Mouse (Mus musculus): ENCODE measurements around the gene Nxph1. TPM values are rescaled to one million over a fixed set of nuclear protein-coding genes. Genes with fewer than 3 reads are reported as not detected.
A peak's percentile ranks its signal among the peaks of the same experiment; 100 is the strongest.

The Nxph1 gene
- total and polyA plus RNA-seq, 3 experiments = not detected

GRCm38 (mm10) chr6:9076463-9076862, 128.2 kb downstream of the Nxph1 start:
- DNase-seq = no peak
- Histone ChIP-seq H3K4me1 (ENCODE audit: control insufficient read depth, insufficient read depth, low read length) (no peaks in the 10 kb centered on the region), H3K79me2 (replicated peaks; ENCODE audit: control insufficient read depth, insufficient read depth, low read length) (no peaks in the 10 kb centered on the region), H3K27me3 (ENCODE audit: control insufficient read depth, insufficient read depth, low read length) (no peaks in the 10 kb centered on the region), H3K9ac (ENCODE audit: low read depth, low read length) (no peak overlapping the region), H3K27ac (no peak overlapping the region), H3K4me3 (no peak overlapping the region), H3K36me3 (ENCODE audit: control insufficient read depth, insufficient read depth, low read length) (no peaks in the 10 kb centered on the region)
- intact Hi-C loops (cut with DNase I) = no loop called here
- WGBS = 56% methylated on average over 2 of the region's 2 CpGs
- TF ChIP-seq EP300 (IDR thresholded peaks at IDR 0.05; ENCODE audit: insufficient read depth, low read depth, low read length) = no peak
- no peak for TF ChIP-seq POLR2A (IDR thresholded peaks at IDR 0.05; ENCODE audit: insufficient read depth, low read depth, low read length)
- no peak for TF ChIP-seq CTCF (IDR thresholded peaks at IDR 0.05)

GRCm38 (mm10) chr6:9077793-9078689, 129.8 kb downstream of the Nxph1 start:
- H3K4me1 ChIP-seq (ENCODE audit: control insufficient read depth, insufficient read depth, low read length) = no peaks in the 10 kb centered on the region
- H3K4me3 ChIP-seq = no peak overlapping the region
- 42% methylated on average over 4 of the region's 4 CpGs for WGBS
- H3K36me3 ChIP-seq (ENCODE audit: control insufficient read depth, insufficient read depth, low read length) = no peaks in the 10 kb centered on the region
- H3K9ac ChIP-seq (ENCODE audit: low read depth, low read length) = no peak overlapping the region
- no peaks in the 10 kb centered on the region for H3K79me2 ChIP-seq (replicated peaks; ENCODE audit: control insufficient read depth, insufficient read depth, low read length)
- H3K27me3 ChIP-seq (ENCODE audit: control insufficient read depth, insufficient read depth, low read length) = no peaks in the 10 kb centered on the region
- no peak for TF ChIP-seq POLR2A (IDR thresholded peaks at IDR 0.05; ENCODE audit: insufficient read depth, low read depth, low read length)
- no peak for TF ChIP-seq EP300 (IDR thresholded peaks at IDR 0.05; ENCODE audit: insufficient read depth, low read depth, low read length)
- no peak for TF ChIP-seq CTCF (IDR thresholded peaks at IDR 0.05)
- intact Hi-C loops (cut with DNase I) = no loop called here
- H3K27ac ChIP-seq = no peak overlapping the region
- DNase-seq = peak in 1 of 2 experiments; percentile 12

- DNase-seq = no peak
- Histone ChIP-seq H3K27ac (no peak overlapping the region), H3K9ac (ENCODE audit: low read depth, low read length) (no peak overlapping the region), H3K36me3 (ENCODE audit: control insufficient read depth, insufficient read depth, low read length) (no peaks in the 10 kb centered on the region), H3K4me3 (no peak overlapping the region), H3K79me2 (replicated peaks; ENCODE audit: control insufficient read depth, insufficient read depth, low read length) (no peaks in the 10 kb centered on the region), H3K27me3 (ENCODE audit: control insufficient read depth, insufficient read depth, low read length) (no peaks in the 10 kb centered on the region), H3K4me1 (ENCODE audit: control insufficient read depth, insufficient read depth, low read length) (no peaks in the 10 kb centered on the region)
- WGBS = 78% methylated on average over 3 of the region's 3 CpGs
- no peak for TF ChIP-seq POLR2A (IDR thresholded peaks at IDR 0.05; ENCODE audit: insufficient read depth, low read depth, low read length)
- no peak for TF ChIP-seq EP300 (IDR thresholded peaks at IDR 0.05; ENCODE audit: insufficient read depth, low read depth, low read length)
- TF ChIP-seq CTCF (IDR thresholded peaks at IDR 0.05) = no peak
- intact Hi-C loops (cut with DNase I) = no loop called here
These were observed 135.6 kb downstream of the Nxph1 start for GRCm38 (mm10) chr6:9083851-9084250.

GRCm38 (mm10) chr6:9097345-9097744, 149.1 kb downstream of the Nxph1 start:
- Histone ChIP-seq H3K9ac (ENCODE audit: low read depth, low read length) (no peak overlapping the region), H3K4me3 (no peak overlapping the region), H3K4me1 (ENCODE audit: control insufficient read depth, insufficient read depth, low read length) (no peaks in the 10 kb centered on the region), H3K27me3 (ENCODE audit: control insufficient read depth, insufficient read depth, low read length) (no peaks in the 10 kb centered on the region), H3K36me3 (ENCODE audit: control insufficient read depth, insufficient read depth, low read length) (no peaks in the 10 kb centered on the region), H3K27ac (no peak overlapping the region), H3K79me2 (replicated peaks; ENCODE audit: control insufficient read depth, insufficient read depth, low read length) (no peaks in the 10 kb centered on the region)
- intact Hi-C loops (cut with DNase I) = no loop called here
- TF ChIP-seq POLR2A (IDR thresholded peaks at IDR 0.05; ENCODE audit: insufficient read depth, low read depth, low read length) (no peak), CTCF (IDR thresholded peaks at IDR 0.05) (no peak), EP300 (IDR thresholded peaks at IDR 0.05; ENCODE audit: insufficient read depth, low read depth, low read length) (no peak)
- no peak for DNase-seq
- WGBS = 72% methylated on average over 2 of the region's 2 CpGs

GRCm38 (mm10) chr6:9107366-9107765, 159.1 kb downstream of the Nxph1 start:
- Histone ChIP-seq H3K36me3 (ENCODE audit: control insufficient read depth, insufficient read depth, low read length) (no peaks in the 10 kb centered on the region), H3K79me2 (replicated peaks; ENCODE audit: control insufficient read depth, insufficient read depth, low read length) (no peaks in the 10 kb centered on the region), H3K9ac (ENCODE audit: low read depth, low read length) (no peak overlapping the region), H3K27me3 (ENCODE audit: control insufficient read depth, insufficient read depth, low read length) (no peaks in the 10 kb centered on the region), H3K4me1 (ENCODE audit: control insufficient read depth, insufficient read depth, low read length) (no peaks in the 10 kb centered on the region), H3K4me3 (no peak overlapping the region), H3K27ac (no peak overlapping the region)
- TF ChIP-seq EP300 (IDR thresholded peaks at IDR 0.05; ENCODE audit: insufficient read depth, low read depth, low read length) (no peak), CTCF (IDR thresholded peaks at IDR 0.05) (no peak), POLR2A (IDR thresholded peaks at IDR 0.05; ENCODE audit: insufficient read depth, low read depth, low read length) (no peak)
- no peak for DNase-seq
- intact Hi-C loops (cut with DNase I) = no loop called here

GRCm38 (mm10) chr6:9119136-9119535, 170.9 kb downstream of the Nxph1 start:
- Histone ChIP-seq H3K4me3 (no peak overlapping the region), H3K4me1 (ENCODE audit: control insufficient read depth, insufficient read depth, low read length) (no peaks in the 10 kb centered on the region), H3K27me3 (ENCODE audit: control insufficient read depth, insufficient read depth, low read length) (no peaks in the 10 kb centered on the region), H3K9ac (ENCODE audit: low read depth, low read length) (no peak overlapping the region), H3K27ac (no peak overlapping the region), H3K79me2 (replicated peaks; ENCODE audit: control insufficient read depth, insufficient read depth, low read length) (no peaks in the 10 kb centered on the region), H3K36me3 (ENCODE audit: control insufficient read depth, insufficient read depth, low read length) (no peaks in the 10 kb centered on the region)
- no peak for DNase-seq
- no peak for TF ChIP-seq POLR2A (IDR thresholded peaks at IDR 0.05; ENCODE audit: insufficient read depth, low read depth, low read length)
- TF ChIP-seq CTCF (IDR thresholded peaks at IDR 0.05) = no peak
- no peak for TF ChIP-seq EP300 (IDR thresholded peaks at IDR 0.05; ENCODE audit: insufficient read depth, low read depth, low read length)
- intact Hi-C loops (cut with DNase I) = no loop called here
- 62% methylated on average over 2 of the region's 2 CpGs for WGBS

Measured in heart, adult 2 months (tissue).